Mouse (Mus musculus) ES-E14 (cell line): ENCODE results near the gene Gpn2. TPM values are rescaled to one million over a fixed set of nuclear protein-coding genes. Genes with fewer than 3 reads are reported as not detected.

Experiments used
- DNase-seq: peaks from one replicate; pipeline ENCODE4 v3.0.0-alpha.2; 2013; ENCODE audit warnings: low read depth, low spot score
- H3K27ac ChIP-seq: 2 replicates; pipeline ENCODE4 v1.5.1; 2012; ENCODE audit warnings: low read depth, mild to moderate bottlenecking, low read length, moderate library complexity, mixed read lengths; ENCODE audit not compliant: poor library complexity, insufficient read depth, severe bottlenecking
- H3K36me3 ChIP-seq: 2 replicates; pipeline ENCODE4 v1.6.1; 2012; ENCODE audit warnings: mild to moderate bottlenecking, low read length, moderate library complexity, mixed read lengths; ENCODE audit not compliant: control insufficient read depth, poor library complexity, insufficient read depth, severe bottlenecking
- H3K4me1 ChIP-seq, 2 experiments: fragments of 150-350 bp in 1 of 2; sonication (generic) in 1 of 2; 2 replicates each; pipeline ENCODE4 v1.6.1; 2012; ENCODE audit warnings: low read length in 2 of 2, mild to moderate bottlenecking in 1 of 2, mixed read lengths in 1 of 2; ENCODE audit not compliant: control insufficient read depth in 2 of 2, insufficient read depth in 2 of 2, poor library complexity in 1 of 2
- H3K4me3 ChIP-seq, 2 experiments: fragments of 150-350 bp in 1 of 2; sonication (generic) in 1 of 2; 2 replicates each; pipeline ENCODE4 v1.5.1; 2012; ENCODE audit warnings: low read length in 2 of 2, low read depth in 1 of 2, mild to moderate bottlenecking in 1 of 2, mixed read lengths in 1 of 2; ENCODE audit not compliant: insufficient read depth in 1 of 2, poor library complexity in 1 of 2, severe bottlenecking in 1 of 2
- H3K9ac ChIP-seq: 2 replicates; pipeline ENCODE4 v1.6.1; 2012; ENCODE audit warnings: low read depth, mild to moderate bottlenecking, low read length, mixed read lengths; ENCODE audit not compliant: poor library complexity, insufficient read depth, severe bottlenecking
- H3K9me3 ChIP-seq: fragments of 150-350 bp; sonication (generic); 2 replicates; pipeline ENCODE4 v1.6.1; 2012; ENCODE audit warnings: low read depth, mild to moderate bottlenecking, low read length; ENCODE audit not compliant: control insufficient read depth, insufficient read depth
- CHD2 ChIP-seq: IDR thresholded peaks from 2 replicates; pipeline ENCODE4 v1.6.1; 2014; ENCODE audit warnings: mild to moderate bottlenecking, low read depth, low read length, inconsistent platforms
- HCFC1 ChIP-seq: IDR thresholded peaks from 2 replicates; pipeline ENCODE4 v1.6.1; 2012; ENCODE audit warnings: low read length, inconsistent platforms, borderline replicate concordance; ENCODE audit not compliant: insufficient read depth
- MAFK ChIP-seq: IDR thresholded peaks from 2 replicates; pipeline ENCODE4 v1.6.1; 2014; ENCODE audit warnings: mild to moderate bottlenecking, low read depth, low read length, inconsistent platforms; ENCODE audit not compliant: insufficient read depth
- ZC3H11A ChIP-seq: IDR thresholded peaks from 2 replicates; pipeline ENCODE4 v1.6.1; 2012; ENCODE audit warnings: low read depth, mild to moderate bottlenecking, inconsistent platforms, low read length, borderline replicate concordance
- ZNF384 ChIP-seq: IDR thresholded peaks from 2 replicates; pipeline ENCODE4 v1.6.1; 2012; ENCODE audit warnings: low read depth, low read length, inconsistent platforms
- in situ Hi-C, 2 experiments: fragments of 600-800 bp; cut with MboI; formaldehyde crosslinking; loops; one replicate each; pipeline ENCODE4 v1.15.1; 2025; ENCODE audit warnings: low sequenced_read_pairs in 2 of 2, inconsistent platforms in 1 of 2; ENCODE audit not compliant: unreplicated experiment in 2 of 2
- total RNA-seq: library from RNA; depleted of rRNA; stranded (reverse); fragments of 300-350 nt; gene quantifications from 2 replicates; pipeline ENCODE4 v1.2.3, GENCODE M21; 2012

Gene Gpn2
- total RNA-seq, 1 experiment = 39.5 TPM

DNA sequence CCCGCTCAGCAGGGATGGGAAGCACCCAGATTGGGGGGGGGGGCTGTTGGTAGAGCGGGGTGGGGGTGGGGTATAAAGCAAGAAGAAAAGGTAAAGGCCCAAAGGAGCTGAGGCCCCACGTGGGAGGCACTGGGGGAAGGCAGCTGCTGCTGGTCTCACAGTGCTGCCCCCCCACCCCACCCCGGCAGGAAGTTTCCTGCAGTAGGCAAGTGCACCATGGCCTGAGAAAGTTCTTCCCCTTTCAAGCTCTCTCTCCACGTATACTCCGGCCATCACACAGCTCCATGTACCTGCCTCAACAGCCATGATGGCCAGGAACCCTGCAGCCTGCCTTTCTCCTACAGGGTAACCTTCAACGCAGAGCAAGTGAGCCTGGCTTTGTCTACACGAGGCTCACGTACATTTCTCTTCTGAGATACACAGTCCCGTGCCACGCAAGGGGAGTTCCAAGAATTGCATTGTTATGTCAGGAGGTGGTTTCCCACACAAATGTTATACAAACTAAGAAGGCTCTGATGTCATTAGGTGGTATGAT is 38.1 kb downstream of the Gpn2 start:
- H3K36me3 ChIP-seq = peaks cover 6% of the 10 kb centered on the region; the same call in 1 of the 2 replicates
- in situ Hi-C loops = no loop called here
- no peak for DNase-seq
- peak overlapping the region; percentile 73 for H3K27ac ChIP-seq
- H3K4me3 ChIP-seq = no peak overlapping the region
- no peaks in the 10 kb centered on the region for H3K9me3 ChIP-seq
- H3K9ac ChIP-seq = 0 out of 2 replicates have a peak overlapping the region, but pooled peaks have one; percentile 27
- peaks cover 7 to 33% of the 10 kb centered on the region in 2 experiments; a peak in 3 of 4 replicates for H3K4me1 ChIP-seq
- no peak for TF ChIP-seq ZNF384
- TF ChIP-seq HCFC1 = no peak
- TF ChIP-seq MAFK = no peak

DNA sequence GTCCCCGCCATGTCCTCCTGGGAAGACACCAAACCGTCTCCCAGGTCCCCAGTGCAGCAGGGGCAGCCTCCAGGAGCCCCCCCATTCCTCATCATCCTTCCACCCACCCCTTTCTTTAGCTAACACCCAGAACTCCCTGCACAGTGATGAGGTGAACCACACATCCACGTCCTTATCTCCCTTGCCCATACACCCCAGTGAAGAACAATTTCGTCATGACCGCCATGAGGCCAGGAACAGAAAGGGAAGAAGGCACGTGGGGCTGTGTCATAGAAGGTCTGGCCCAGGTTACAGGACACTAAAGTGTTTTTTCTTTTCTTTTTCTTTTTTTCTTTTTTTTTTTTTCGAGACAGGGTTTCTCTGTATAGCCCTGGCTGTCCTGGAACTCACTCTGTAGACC is 40.7 kb downstream of the Gpn2 start:
- Histone ChIP-seq H3K27ac (no peak overlapping the region; the same call in 1 of the 2 replicates), H3K9me3 (no peaks in the 10 kb centered on the region), H3K36me3 (peaks cover 6% of the 10 kb centered on the region; the same call in 1 of the 2 replicates), H3K4me3 (no peak overlapping the region), H3K4me1 (peaks cover 7 to 35% of the 10 kb centered on the region in 2 experiments; a peak in 3 of 4 replicates), H3K9ac (no peak overlapping the region; the same call in 1 of the 2 replicates)
- no peak for DNase-seq
- TF ChIP-seq ZC3H11A = no peak
- TF ChIP-seq HCFC1 = no peak
- in situ Hi-C loops = no loop called here

DNA sequence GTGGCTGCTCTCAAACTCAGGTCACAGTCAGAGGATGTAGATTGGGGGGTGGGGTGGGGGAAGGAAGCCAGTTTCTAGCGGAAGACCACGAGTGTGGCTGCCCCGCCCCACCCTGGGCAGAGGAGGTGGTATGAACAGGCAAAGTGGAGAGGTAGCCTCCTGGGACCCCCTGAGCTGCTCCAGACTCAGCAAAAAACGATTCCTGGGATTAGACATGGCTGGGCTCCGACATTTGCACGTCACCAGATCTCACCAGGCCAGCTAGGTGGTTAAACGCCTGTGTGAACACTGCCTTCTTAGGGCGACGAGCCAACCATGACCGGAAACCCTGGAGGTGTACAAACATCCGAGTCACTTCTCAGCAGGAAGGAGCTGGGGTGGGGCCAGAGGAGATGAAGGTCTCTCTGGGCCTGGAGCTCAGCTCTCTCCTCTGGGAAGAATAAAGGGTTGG is 41.5 kb downstream of the Gpn2 start:
- H3K36me3 ChIP-seq = peaks cover 6% of the 10 kb centered on the region; the same call in 1 of the 2 replicates
- H3K4me1 ChIP-seq = peaks cover 7 to 33% of the 10 kb centered on the region in 2 experiments; a peak in 3 of 4 replicates
- H3K4me3 ChIP-seq = peak overlapping the region in 1 of 2 experiments; percentile 0; a peak in 1 of 4 replicates
- H3K27ac ChIP-seq = peak overlapping the region; percentile 57; the same call in 1 of the 2 replicates
- in situ Hi-C loops = no loop called here
- H3K9me3 ChIP-seq = no peaks in the 10 kb centered on the region
- no peak for TF ChIP-seq MAFK
- TF ChIP-seq HCFC1 = no peak
- TF ChIP-seq ZC3H11A = no peak
- no peak for DNase-seq
- peak overlapping the region; percentile 36; the same call in 1 of the 2 replicates for H3K9ac ChIP-seq

DNA sequence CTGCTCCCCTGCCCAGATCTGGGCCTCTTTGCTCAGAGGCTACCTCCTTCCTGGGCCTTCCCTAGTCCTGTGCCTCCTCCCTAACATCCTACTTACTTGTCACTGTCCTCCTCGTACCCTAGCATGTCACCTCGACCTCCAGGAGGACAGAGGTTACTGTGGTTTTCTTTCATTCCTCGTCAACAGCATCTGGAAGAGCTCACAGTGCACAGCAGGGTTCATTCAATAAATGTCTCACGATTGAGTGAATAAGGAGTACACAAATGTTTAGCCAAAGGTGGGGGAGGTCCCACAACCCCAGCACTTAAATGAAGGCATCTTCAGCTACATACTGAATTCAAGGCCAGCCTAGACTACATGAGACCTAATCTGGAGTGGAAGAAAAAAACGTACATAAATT is 42.1 kb downstream of the Gpn2 start:
- H3K4me1 ChIP-seq = peaks cover 7 to 35% of the 10 kb centered on the region in 2 experiments; a peak in 3 of 4 replicates
- in situ Hi-C loops = no loop called here
- no peak overlapping the region; a peak in 1 of 4 replicates for H3K4me3 ChIP-seq
- peak overlapping the region; percentile 57 for H3K27ac ChIP-seq
- H3K36me3 ChIP-seq = peaks cover 6% of the 10 kb centered on the region; the same call in 1 of the 2 replicates
- no peak for DNase-seq
- no peak overlapping the region for H3K9ac ChIP-seq
- TF ChIP-seq CHD2 (no peak), HCFC1 (no peak), MAFK (no peak), ZC3H11A (no peak), ZNF384 (no peak)
- H3K9me3 ChIP-seq = no peaks in the 10 kb centered on the region
